Mouse (Mus musculus) bone marrow macrophage, adult 2 months (primary cell): ENCODE measurements around the gene Efcab1.

Experiments
- CTCF ChIP-seq: IDR thresholded peaks from 2 replicates; pipeline ENCODE4 v1.5.1; 2012; ENCODE audit warnings: low read depth, mild to moderate bottlenecking, low read length, moderate library complexity
- POLR2A ChIP-seq: IDR thresholded peaks from 2 replicates; pipeline ENCODE4 v1.6.1; 2012; ENCODE audit warnings: mild to moderate bottlenecking, low read depth, low read length, borderline replicate concordance

GRCm38 (mm10) chr16:14895543-14895942 is 10.9 kb upstream of the Efcab1 start:
- TF ChIP-seq CTCF (no peak), POLR2A (no peak)
